Comparison of ENCODE assay signal across 18 mouse cellular contexts in genomic region chr12:84614524-84614923, GRCm38 (mm10). TPM values are rescaled to one million over a fixed set of nuclear protein-coding genes. Genes with fewer than 3 reads are reported as not detected.
DNase-seq lines count a peak whose midpoint lies in the region; ATAC-seq and TF ChIP-seq lines count a peak whose summit lies in the region.
"Had no signal": no experiment of that assay in that cellular context is flagged by ENCODE, and none has a peak within 500 bp of the region (broad histone marks: within the 10 kb centered on the region; RNA-seq: fewer than 3 reads in every experiment).

No protein-coding gene starts in this region.

- no peak overlapping the region for H3K4me2 ChIP-seq in lung, postnatal 0 days (replicated peaks; ENCODE audit: low read depth, low read length)
- H3K4me2 ChIP-seq: embryonic facial prominence, embryonic 13.5 days; neural tube, embryonic 12.5 days had no signal

- no peaks in the 10 kb centered on the region for H3K9me3 ChIP-seq in heart, embryonic 10.5 days
- H3K9me3 ChIP-seq in lung, postnatal 0 days (ENCODE audit: low read length) = no peaks in the 10 kb centered on the region
- H3K9me3 ChIP-seq: embryonic facial prominence, embryonic 13.5 days; midbrain, embryonic 10.5 days; neural tube, embryonic 12.5 days had no signal

- no peak; the same call in 1 of the 2 replicates for ATAC-seq in lung, postnatal 0 days
- ATAC-seq: hindbrain, postnatal 0 days had no signal

- TF ChIP-seq CTCF in heart, adult 2 months (IDR thresholded peaks at IDR 0.05) = no peak
- TF ChIP-seq CTCF in lung, postnatal 0 days (IDR thresholded peaks at IDR 0.05) = no peak

- H3K27me3 ChIP-seq in heart, embryonic 10.5 days (ENCODE audit: insufficient read depth, poor library complexity, severe bottlenecking) = no peaks in the 10 kb centered on the region
- no peaks in the 10 kb centered on the region for H3K27me3 ChIP-seq in heart, adult 2 months (ENCODE audit: control insufficient read depth, insufficient read depth, low read length)
- no peaks in the 10 kb centered on the region for H3K27me3 ChIP-seq in lung, postnatal 0 days (replicated peaks; ENCODE audit: insufficient read depth, low read length)
- H3K27me3 ChIP-seq: embryonic facial prominence, embryonic 13.5 days; neural tube, embryonic 12.5 days had no signal

- no peaks in the 10 kb centered on the region; the same call in 1 of the 2 replicates for H3K36me3 ChIP-seq in heart, embryonic 10.5 days
- no peaks in the 10 kb centered on the region for H3K36me3 ChIP-seq in heart, adult 2 months (ENCODE audit: control insufficient read depth, insufficient read depth, low read length)
- H3K36me3 ChIP-seq in lung, postnatal 0 days (ENCODE audit: insufficient read depth, low read length) = no peaks in the 10 kb centered on the region

- DNase-seq in heart, embryonic 10.5 days (ENCODE audit: low spot score) = no peak
- no peak for DNase-seq in heart, adult 2 months
- peak; percentile 87 for DNase-seq in 416B (ENCODE audit: low read depth)
- DNase-seq in adrenal gland, postnatal 25 days = peak; percentile 51
- DNase-seq in lung, postnatal 0 days (ENCODE audit: low spot score) = peak; percentile 63
- no peak for DNase-seq in thymus, postnatal 36 days
- DNase-seq in gastrocnemius, postnatal 36 days = no peak
- no peak for DNase-seq in natural killer cell, adult 2 months (ENCODE audit: low spot score in 2 of 2)
- DNase-seq: cerebellum, postnatal 10 days; gastrocnemius, adult 2 months; kidney, postnatal 14 days had no signal

- H3K4me1 ChIP-seq in heart, embryonic 10.5 days = peaks cover 15% of the 10 kb centered on the region; the same call in 1 of the 2 replicates
- no peaks in the 10 kb centered on the region for H3K4me1 ChIP-seq in heart, adult 2 months (ENCODE audit: control insufficient read depth, insufficient read depth, low read length)
- no peaks in the 10 kb centered on the region for H3K4me1 ChIP-seq in lung, postnatal 0 days (ENCODE audit: insufficient read depth, low read depth, low read length)

- intact Hi-C loops in heart, adult 2 months (cut with DNase I) = no loop called here
- intact Hi-C loops in gastrocnemius, postnatal 36 days (cut with DNase I) = no loop called here

- 38% methylated on average over 7 of the region's 7 CpGs for WGBS in heart, embryonic 10.5 days
- WGBS in heart, adult 2 months = 49% methylated on average over 7 of the region's 7 CpGs
- WGBS in lung, postnatal 0 days = 56% methylated on average over 7 of the region's 7 CpGs

- no peak overlapping the region for H3K9ac ChIP-seq in heart, adult 2 months (ENCODE audit: low read depth, low read length)
- no peak overlapping the region for H3K9ac ChIP-seq in lung, postnatal 0 days (replicated peaks; ENCODE audit: low read depth)
- H3K9ac ChIP-seq: embryonic facial prominence, embryonic 13.5 days; liver, embryonic 14.5 days; neural tube, embryonic 12.5 days had no signal

- no peak for TF ChIP-seq POLR2A in heart, adult 2 months (IDR thresholded peaks at IDR 0.05; ENCODE audit: insufficient read depth, low read depth, low read length)

- no peak overlapping the region for H3K4me3 ChIP-seq in heart, embryonic 10.5 days
- no peak overlapping the region for H3K4me3 ChIP-seq in heart, adult 2 months
- H3K4me3 ChIP-seq in lung, postnatal 0 days (ENCODE audit: low read depth, low read length) = no peak overlapping the region
- H3K4me3 ChIP-seq: embryonic facial prominence, embryonic 13.5 days; gastrocnemius, adult 2 months; left cerebral cortex, adult 2 months; midbrain, embryonic 10.5 days; neural tube, embryonic 12.5 days had no signal

- 0 out of 2 replicates have a peak overlapping the region, but pooled peaks have one; percentile 29 for H3K27ac ChIP-seq in heart, embryonic 10.5 days
- H3K27ac ChIP-seq in heart, adult 2 months = no peak overlapping the region
- no peak overlapping the region for H3K27ac ChIP-seq in lung, postnatal 0 days (ENCODE audit: low read length)
- H3K27ac ChIP-seq: embryonic facial prominence, embryonic 13.5 days; gastrocnemius, adult 2 months; hindbrain, postnatal 0 days; left cerebral cortex, adult 2 months; liver, embryonic 14.5 days; midbrain, embryonic 10.5 days; neural tube, embryonic 12.5 days had no signal

- no peaks in the 10 kb centered on the region for H3K79me2 ChIP-seq in heart, adult 2 months (replicated peaks; ENCODE audit: control insufficient read depth, insufficient read depth, low read length)

- no peak for TF ChIP-seq EP300 in heart, adult 2 months (IDR thresholded peaks at IDR 0.05; ENCODE audit: insufficient read depth, low read depth, low read length)
- TF ChIP-seq EP300 in lung, postnatal 0 days (IDR thresholded peaks at IDR 0.05) = no peak

RNA-seq across cellular contexts. Expression of gene Abcd4, which starts 2.7 kb away (rescaled TPM):
- 13.1 and 13.8 TPM in 2 replicates for polyA plus RNA-seq in heart, embryonic 10.5 days (2016; fragmentation: Nextera tagmentation; extraction: Ambion mirVana)
- 1 to 10 TPM; 5.3 to 5.8 TPM for total RNA-seq in heart, adult 2 months (2021)
- 15.4 and 18.0 TPM in 2 replicates for polyA plus RNA-seq in heart, adult 2 months (2012; rRNA removed)
- total RNA-seq in adrenal gland, postnatal 25 days (2021) = 18.1 and 21.0 TPM in 2 replicates
- polyA plus RNA-seq in lung, postnatal 0 days (2015; fragmentation: Nextera tagmentation; extraction: Ambion mirVana) = 9.2 and 10.5 TPM in 2 replicates
- 1 to 10 TPM; 3.4 to 4.0 TPM for total RNA-seq in gastrocnemius, postnatal 36 days (2021)

RNA-seq across cellular contexts. Expression of gene Vrtn, which starts 26.3 kb away (rescaled TPM):
- polyA plus RNA-seq in heart, embryonic 10.5 days (2016; fragmentation: Nextera tagmentation; extraction: Ambion mirVana) = not detected in 2 replicates
- total RNA-seq in heart, adult 2 months (2021) = not detected
- polyA plus RNA-seq in heart, adult 2 months (2012; rRNA removed) = not detected in 2 replicates
- total RNA-seq in adrenal gland, postnatal 25 days (2021) = not detected in 2 replicates
- not detected in 2 replicates for polyA plus RNA-seq in lung, postnatal 0 days (2015; fragmentation: Nextera tagmentation; extraction: Ambion mirVana)
- not detected for total RNA-seq in gastrocnemius, postnatal 36 days (2021)
- total RNA-seq: gastrocnemius, adult 2 months; hindbrain, postnatal 0 days; left cerebral cortex, adult 2 months had no signal
- polyA plus RNA-seq: embryonic facial prominence, embryonic 13.5 days; heart, postnatal 0 days; hindbrain, postnatal 0 days; liver, embryonic 14.5 days; midbrain, embryonic 10.5 days; neural tube, embryonic 12.5 days had no signal

RNA-seq across cellular contexts. Expression of gene Vsx2, which starts 45.0 kb away (rescaled TPM):
- not detected in 2 replicates for polyA plus RNA-seq in heart, embryonic 10.5 days (2016; fragmentation: Nextera tagmentation; extraction: Ambion mirVana)
- not detected for total RNA-seq in heart, adult 2 months (2021)
- not detected in 2 replicates for polyA plus RNA-seq in heart, adult 2 months (2012; rRNA removed)
- not detected in 2 replicates for total RNA-seq in adrenal gland, postnatal 25 days (2021)
- polyA plus RNA-seq in lung, postnatal 0 days (2015; fragmentation: Nextera tagmentation; extraction: Ambion mirVana) = not detected in 2 replicates
- not detected for total RNA-seq in gastrocnemius, postnatal 36 days (2021)
- total RNA-seq: gastrocnemius, adult 2 months had no signal
- polyA plus RNA-seq: heart, postnatal 0 days; liver, embryonic 14.5 days had no signal

Comparison
In these comparisons a context has a peak if more than half of its experiments do, and no peak if none do; other contexts are left out.
1. DNase-seq: peak in 416B (single experiment), adrenal gland, postnatal 25 days (single experiment) and lung, postnatal 0 days (single experiment); none in heart, embryonic 10.5 days (single experiment), heart, adult 2 months (0 of 2), thymus, postnatal 36 days (0 of 2), gastrocnemius, postnatal 36 days (0 of 2) and natural killer cell, adult 2 months (0 of 2).